Mouse (Mus musculus) cerebellum, adult 11 months (tissue): ENCODE data around the gene Msantd4.
"Not testable (repeated sequence)": the region's sequence is repeated elsewhere in the genome, so short reads cannot be mapped to it uniquely, and the experiment has no call there.

Experiments used
- DNase-seq: peaks from one replicate; pipeline ENCODE4 v3.0.0; 2022

Gene Msantd4

GRCm38 (mm10) chr9:4375828-4376639 lies at the start of gene Msantd4:
TSS of gene Msantd4 (plus strand) at chr9:4376562.
- peak; percentile 96 for DNase-seq

GRCm38 (mm10) chr9:4353163-4353562 lies 23.2 kb upstream of the Msantd4 start:
- DNase-seq = no peak

GRCm38 (mm10) chr9:4376640-4377120 lies 318 bp downstream of the Msantd4 start:
- no peak for DNase-seq

- not testable (repeated sequence) for DNase-seq
These were observed 24.4 kb downstream of the Msantd4 start for GRCm38 (mm10) chr9:4400801-4401200.
